Mouse (Mus musculus) heart, postnatal 0 days (tissue): ENCODE results near the gene Mindy1.

Source experiments
- CTCF ChIP-seq: IDR thresholded peaks from 2 replicates; pipeline ENCODE4 v1.5.1; 2016; ENCODE audit warnings: antibody characterized with exemption, control low read depth, low read depth
- EP300 ChIP-seq: IDR thresholded peaks from 2 replicates; pipeline ENCODE4 v1.6.1; 2016; ENCODE audit warnings: antibody characterized with exemption, low read depth

GRCm38 (mm10) chr3:95282381-95282864 lies 1.3 kb downstream of the Mindy1 start:
- TF ChIP-seq CTCF (no peak), EP300 (no peak)
